Mouse (Mus musculus) splenic B cell, adult 2 months (primary cell): Measurements from ENCODE around the gene Tagap1.
"Not testable (repeated sequence)": the region's sequence is repeated elsewhere in the genome, so short reads cannot be mapped to it uniquely, and the experiment has no call there.

ENCODE experiments used
- DNase-seq: peaks from one replicate; pipeline ENCODE4 v3.0.0-alpha.2; 2011; ENCODE audit warnings: low read depth, low spot score
- H3K27me3 ChIP-seq: 2 replicates; pipeline ENCODE4 v1.6.1; 2012; ENCODE audit warnings: mild to moderate bottlenecking, low read length, moderate library complexity, mixed read lengths; ENCODE audit not compliant: control insufficient read depth, poor library complexity, insufficient read depth, severe bottlenecking
- H3K36me3 ChIP-seq: 2 replicates; pipeline ENCODE4 v1.6.1; 2012; ENCODE audit warnings: mild to moderate bottlenecking, low read length, moderate library complexity, mixed read lengths; ENCODE audit not compliant: control insufficient read depth, poor library complexity, insufficient read depth, severe bottlenecking

Gene Tagap1

DNA sequence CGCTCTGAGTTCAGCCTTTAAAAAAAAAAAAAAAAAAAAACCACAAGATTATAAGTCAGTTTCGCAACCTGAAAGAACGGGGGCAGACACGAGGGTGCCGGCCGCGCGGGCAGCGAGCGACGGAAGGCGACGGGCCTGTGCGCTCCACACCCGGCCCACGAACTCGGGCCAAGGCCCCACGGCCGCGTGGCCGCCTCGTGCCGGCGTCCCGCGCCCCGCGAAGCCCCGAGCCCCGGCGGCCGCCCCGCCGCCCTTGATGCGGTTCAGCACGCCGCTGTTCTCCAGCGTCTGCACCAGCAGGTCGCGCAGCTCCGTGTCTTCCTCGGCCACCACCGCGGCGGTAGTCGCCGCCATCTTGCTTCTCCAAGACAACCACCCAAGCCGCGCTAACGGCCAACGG lies at the start of gene Tagap1:
Gene Tagap1, minus strand, starts transcription at position 381 of the 400 bp plus-strand sequence.
- peak; percentile 44 for DNase-seq
- not testable (repeated sequence) for H3K36me3 ChIP-seq, H3K27me3 ChIP-seq

DNA sequence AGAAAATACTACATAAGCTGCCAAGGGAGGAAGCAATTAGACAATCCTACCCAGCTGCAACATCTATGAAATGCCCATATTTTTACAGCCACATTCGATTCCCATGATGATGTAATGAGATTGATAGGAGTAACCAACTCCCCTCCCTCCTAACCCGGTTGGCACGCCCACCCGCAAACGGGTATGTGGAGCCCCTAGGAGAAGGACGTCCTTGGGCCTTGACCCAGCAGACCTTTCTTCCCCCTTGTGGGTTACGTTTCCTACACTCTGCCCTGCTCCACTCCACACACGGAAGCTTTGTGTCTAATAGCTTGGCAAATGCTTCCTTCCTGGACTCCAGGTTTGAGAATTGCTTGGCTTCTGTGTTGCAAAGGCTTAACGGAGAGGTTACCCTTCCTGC lies 48.9 kb upstream of the Tagap1 start:
- not testable (repeated sequence) for DNase-seq, H3K27me3 ChIP-seq, H3K36me3 ChIP-seq

DNA sequence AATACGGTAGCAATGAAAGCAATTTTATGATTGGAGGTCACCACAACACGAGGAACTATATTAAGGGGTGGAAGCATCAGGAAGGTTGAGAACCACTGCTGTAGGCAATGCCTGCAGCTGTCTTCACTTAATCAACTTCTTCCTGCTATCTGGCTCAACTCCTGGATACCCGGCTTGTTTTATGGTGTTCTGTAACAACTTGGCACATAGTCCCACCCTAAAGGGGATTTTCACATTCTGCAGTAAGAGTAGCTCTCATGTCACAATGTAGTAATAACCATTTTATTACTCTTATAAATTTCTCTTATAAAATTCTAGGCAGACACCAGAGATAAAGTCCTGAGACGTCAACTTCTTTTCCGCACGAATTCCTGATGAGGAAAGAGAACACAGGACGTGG lies 48.5 kb upstream of the Tagap1 start:
- H3K27me3 ChIP-seq, DNase-seq, H3K36me3 ChIP-seq: not testable (repeated sequence)

DNA sequence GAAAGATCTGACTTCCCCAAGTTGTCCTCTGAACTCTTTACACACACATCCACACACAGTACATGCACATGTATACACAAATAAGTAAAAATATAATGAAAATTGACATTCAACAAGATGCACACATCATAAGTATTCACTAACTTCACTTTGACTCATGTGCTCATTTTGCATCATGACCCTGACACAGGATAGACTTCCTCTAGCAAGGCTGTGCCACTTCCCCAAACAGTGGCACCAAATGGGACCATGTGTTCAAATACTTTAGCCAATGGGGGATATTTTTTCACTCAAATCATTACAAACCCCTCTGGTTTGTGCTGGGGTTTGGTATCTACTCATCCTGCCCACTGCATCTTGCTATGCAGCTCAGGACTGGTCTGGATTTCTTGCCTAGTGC lies 47.9 kb upstream of the Tagap1 start:
- H3K36me3 ChIP-seq, H3K27me3 ChIP-seq, DNase-seq: not testable (repeated sequence)

DNA sequence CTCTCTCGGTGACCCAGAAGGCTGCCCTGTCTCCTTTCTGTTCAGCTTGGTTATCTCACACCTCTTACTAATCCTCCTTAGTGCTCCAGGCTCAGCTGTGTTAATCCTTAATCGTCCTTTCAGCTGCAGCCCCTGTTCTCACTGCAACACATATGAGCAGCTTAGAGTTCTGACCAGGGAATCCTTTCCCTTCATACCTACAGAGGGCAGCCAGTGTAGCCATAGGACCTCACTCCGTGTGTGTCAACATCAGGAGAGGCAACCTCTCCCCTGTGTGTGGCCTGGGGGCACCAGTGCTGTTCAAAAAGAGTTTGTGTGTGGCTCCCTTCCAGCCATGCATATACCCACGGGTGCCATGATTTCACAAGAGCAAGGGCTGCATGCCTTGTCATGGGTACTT lies 44.7 kb upstream of the Tagap1 start:
- not testable (repeated sequence) for DNase-seq, H3K36me3 ChIP-seq, H3K27me3 ChIP-seq

DNA sequence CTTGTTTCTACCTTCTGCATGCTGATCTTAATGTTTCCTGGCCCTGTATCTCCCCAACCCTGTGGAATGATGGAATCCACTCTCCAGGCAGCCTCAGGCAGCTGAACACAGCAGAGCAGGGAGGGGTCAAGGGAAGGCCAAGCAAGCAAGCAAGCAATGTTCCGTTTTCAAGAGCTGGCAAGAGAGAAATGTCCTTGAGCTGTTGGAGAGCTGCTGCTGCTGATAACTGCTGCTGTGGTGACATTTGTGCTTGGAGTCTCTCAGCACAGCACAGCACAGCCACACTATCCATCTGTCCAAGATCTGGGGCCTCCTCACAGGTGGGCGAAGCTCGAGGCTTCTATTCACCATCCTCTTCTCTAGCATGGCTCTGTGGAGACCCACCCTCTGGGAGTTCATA lies 42.4 kb upstream of the Tagap1 start:
- DNase-seq, H3K36me3 ChIP-seq, H3K27me3 ChIP-seq: not testable (repeated sequence)

DNA sequence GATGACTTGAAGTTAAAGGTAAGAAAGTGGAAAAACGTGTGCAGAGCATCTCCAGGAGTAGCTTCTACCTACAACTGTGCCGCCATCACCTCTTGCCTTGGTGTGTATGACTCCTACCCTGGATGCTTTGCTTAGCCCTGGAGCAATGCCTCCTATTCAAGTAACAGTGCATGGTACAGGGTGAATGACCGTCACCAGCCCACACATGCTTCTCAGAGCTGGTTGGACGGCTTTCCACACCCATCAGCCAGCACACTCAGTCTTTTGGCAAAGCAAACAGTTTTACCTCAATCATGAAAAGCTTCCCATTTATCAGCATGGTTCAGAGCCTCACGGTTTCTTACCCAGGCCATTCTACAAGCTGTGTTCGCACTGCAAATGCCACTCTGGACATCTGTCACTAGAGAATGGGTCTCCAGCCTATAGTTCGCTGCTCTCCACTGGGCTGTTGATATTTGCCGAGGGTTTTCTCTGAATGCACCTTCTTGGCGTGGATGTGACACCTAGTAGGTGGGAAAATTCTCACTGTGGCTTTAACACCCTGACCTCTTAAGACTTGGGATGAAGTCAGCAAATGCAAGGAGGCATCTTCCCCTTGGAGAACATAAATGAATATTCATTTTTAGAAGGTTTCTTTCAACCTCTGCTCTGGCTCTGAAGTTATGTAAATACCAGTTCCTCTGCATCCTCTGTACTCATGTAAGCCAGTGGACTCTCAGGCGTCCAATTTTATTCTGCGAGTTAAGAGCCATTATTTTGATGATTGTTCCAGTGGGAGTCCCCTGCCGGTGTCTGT lies 41.0 kb upstream of the Tagap1 start:
- not testable (repeated sequence) for H3K27me3 ChIP-seq, H3K36me3 ChIP-seq, DNase-seq

DNA sequence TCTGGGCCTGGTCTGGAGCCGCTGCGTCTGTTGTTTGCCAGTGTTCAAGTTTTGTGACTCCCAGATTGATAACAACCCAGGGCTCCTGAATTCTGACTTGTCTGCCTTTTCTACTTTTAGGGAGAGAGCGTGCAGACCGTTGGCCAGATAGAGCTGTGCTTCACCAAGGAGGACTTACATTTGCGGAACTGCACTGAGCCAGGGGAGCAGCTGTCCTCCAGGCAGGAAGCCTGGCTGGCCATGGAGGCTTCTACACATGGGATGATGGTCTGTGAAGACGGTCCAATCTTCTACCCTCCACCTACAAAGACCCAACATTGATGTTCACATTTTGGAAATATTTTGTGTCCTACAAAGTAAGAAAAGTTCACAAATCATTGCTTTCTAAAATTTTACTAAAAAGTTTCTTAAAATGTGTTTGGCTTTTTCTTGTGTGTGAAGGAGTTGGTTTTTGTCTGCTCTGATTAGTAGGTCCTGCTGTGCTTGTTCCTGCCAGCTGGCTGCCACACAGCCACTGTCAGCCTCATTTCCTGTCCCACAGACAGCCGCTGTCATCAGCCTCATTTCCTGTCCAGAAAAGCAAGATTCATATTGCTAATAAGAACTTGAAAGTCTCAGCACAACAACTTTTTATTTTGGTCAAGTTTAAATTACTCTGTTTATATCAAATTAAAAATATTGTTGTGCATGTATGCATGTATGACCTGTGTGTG lies 37.0 kb upstream of the Tagap1 start:
- not testable (repeated sequence) for DNase-seq, H3K27me3 ChIP-seq, H3K36me3 ChIP-seq

DNA sequence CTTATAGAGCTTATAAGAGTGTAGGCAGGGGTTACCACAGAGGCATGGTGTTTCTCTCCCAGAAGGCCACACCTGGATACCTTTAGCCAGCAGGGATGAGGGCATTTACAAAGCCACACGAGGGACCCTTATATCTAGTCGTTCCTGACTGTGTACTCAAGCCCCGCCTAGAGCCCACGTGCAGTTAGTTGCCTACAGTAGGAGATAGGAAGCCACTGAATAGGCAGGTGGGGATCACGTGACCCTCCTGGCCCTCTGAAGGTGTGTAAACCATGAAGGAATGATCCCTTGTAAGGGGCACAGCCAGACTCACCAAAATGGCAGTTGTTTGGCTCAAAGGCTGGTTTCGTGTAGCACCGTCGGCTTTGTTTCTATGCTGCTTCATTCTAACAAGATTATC lies 35.9 kb upstream of the Tagap1 start:
- H3K27me3 ChIP-seq, DNase-seq, H3K36me3 ChIP-seq: not testable (repeated sequence)

DNA sequence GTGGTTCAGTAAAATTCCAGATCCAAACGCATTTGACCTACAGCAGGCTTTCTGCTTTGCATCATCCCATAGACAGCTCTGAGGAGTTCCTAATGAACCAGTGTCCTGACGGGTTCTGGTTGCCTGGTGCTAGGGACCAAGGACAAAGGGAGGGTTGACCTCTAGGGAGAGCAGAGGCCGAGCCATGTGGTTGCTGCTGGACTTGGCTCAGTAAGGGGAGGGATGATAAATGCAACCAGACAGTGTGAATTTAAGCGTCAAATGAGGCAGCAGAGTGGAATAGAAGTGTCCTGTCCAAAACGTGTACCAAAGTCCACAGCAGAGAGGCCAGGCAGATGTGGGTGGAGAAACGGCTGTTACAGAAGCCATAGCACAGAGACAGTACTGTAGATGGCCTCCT lies 34.5 kb upstream of the Tagap1 start:
- H3K27me3 ChIP-seq, DNase-seq, H3K36me3 ChIP-seq: not testable (repeated sequence)

DNA sequence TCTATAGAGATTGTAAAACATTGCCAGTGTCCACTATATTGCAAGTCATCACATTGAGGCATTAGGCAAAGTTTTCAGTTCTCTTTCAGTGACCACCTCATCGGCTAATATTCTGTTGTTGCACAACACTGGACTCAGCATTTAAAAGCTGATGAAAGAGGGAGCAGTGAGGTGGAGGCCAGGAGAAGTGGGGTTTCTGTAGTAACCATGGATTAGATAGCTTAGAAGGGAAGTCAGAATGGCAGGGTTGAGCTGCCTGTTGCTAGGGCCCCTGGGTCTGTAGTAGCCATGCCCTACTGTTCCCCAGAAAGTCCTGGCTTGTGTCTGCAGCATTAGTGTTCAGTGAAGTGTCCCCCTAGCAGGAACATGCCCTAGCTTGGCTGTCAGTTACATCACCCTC lies 25.2 kb upstream of the Tagap1 start:
- H3K36me3 ChIP-seq, DNase-seq, H3K27me3 ChIP-seq: not testable (repeated sequence)

DNA sequence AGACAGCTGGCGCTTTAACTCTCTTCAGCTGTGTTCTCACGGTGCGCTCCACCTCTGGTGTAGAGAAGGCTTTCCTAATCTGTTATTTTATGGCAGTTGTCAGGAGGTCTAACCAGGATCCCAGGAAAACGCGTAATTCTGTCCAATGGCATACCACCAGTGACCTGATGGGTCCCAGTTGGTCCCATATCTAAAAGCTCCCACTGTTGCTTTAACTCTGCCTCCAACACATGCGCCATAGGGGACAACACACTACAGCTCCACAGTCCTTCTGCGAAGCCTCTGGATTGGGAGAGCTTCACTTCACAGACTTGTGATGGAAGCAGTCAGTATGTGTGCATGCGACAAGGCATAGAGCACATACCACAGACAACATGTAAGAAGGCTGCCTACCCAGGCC lies 19.2 kb upstream of the Tagap1 start:
- not testable (repeated sequence) for H3K36me3 ChIP-seq, H3K27me3 ChIP-seq, DNase-seq

DNA sequence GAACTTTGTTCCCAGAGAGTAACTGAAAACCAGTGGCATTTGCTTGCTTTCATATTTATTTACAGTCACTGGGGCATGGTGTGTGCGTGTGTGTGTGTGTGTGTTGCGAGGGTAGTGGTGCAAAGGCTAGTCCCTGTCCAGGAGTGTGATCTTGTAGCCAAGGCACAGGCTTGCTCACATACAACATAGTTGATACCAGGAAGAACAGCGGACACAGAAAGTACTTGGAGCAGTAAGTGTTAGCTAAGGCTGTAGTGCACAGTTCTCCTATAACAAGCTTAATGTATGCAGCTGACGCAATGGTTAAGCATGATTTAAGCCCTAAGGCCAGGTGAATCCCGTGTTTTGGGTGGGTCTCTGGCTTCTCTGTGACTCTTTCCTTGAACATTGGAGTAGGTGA lies 18.4 kb upstream of the Tagap1 start:
- not testable (repeated sequence) for H3K36me3 ChIP-seq, DNase-seq, H3K27me3 ChIP-seq

DNA sequence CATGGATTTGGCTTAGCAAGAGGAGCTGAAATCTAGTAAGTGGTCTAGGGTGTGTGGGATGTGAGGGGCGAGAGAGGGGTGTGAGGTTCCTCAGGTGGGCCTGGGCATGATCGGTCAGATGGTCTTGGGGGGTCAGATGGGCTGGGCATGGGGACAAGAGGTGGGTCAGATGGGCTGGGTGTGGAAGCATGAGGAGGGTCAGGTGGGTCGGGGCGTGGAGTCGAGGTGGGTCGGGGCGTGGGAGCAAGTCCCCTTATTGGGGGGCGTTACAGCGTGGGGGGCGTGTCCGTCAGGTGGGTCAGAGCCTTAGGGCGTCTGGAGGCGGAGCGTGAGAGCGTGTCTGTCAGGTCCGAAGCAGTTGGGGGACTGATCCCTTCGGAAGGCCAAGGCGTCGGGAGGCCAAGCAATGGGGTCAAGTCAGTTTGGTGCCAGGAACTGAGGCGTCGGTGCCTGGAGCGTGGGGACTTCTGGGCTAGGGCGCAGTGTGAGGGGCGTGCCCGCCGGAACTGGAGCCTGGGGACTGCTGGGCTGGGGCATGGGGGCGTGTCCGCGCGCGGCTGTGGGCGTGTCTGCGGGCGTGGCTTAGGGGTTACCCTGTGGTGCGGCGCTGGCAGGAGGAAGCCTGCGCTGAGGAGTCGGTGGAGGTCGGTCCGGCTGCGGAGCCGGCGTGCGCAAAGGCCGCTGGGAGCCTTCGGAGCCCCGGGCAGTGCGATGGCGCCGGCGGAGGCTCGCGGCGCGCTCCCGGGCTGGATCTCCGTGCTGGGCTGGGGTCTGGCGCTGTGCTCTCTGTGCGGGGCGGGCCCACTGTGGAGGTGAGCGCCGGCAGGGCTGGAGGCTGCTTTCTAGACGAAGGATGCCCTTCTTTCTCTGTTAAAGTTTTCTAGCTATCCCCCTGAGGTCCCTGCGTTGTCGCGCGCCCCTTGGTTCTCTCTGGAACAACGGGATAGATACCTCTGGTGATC lies 17.6 kb upstream of the Tagap1 start, which contains the start of gene Gm49721:
Gene Gm49721, plus strand, starts transcription at position 618 of the 962 bp plus-strand sequence.
- H3K36me3 ChIP-seq, H3K27me3 ChIP-seq: not testable (repeated sequence)
- DNase-seq: peak; percentile 40

DNA sequence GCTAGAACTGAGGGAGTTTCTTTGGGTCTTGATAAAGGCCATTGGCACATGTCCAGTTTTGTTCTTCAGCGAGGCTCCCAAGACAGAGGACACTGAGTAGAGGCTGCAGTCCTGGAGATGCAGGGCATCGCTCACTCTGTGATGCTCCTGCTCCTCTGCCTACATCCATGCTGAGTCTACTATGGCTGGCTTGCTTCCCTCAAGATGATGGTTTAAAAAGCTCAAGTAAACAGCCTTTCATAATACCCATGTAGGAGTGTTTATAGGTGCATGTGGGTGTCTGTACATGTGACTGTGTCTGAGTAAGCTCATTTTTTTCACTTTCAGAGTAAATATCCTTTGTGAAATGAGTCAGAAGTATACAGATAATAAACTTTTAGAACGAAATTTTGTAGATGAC lies 14.0 kb upstream of the Tagap1 start:
- not testable (repeated sequence) for H3K27me3 ChIP-seq, DNase-seq, H3K36me3 ChIP-seq
